In the genomic region with DNA sequence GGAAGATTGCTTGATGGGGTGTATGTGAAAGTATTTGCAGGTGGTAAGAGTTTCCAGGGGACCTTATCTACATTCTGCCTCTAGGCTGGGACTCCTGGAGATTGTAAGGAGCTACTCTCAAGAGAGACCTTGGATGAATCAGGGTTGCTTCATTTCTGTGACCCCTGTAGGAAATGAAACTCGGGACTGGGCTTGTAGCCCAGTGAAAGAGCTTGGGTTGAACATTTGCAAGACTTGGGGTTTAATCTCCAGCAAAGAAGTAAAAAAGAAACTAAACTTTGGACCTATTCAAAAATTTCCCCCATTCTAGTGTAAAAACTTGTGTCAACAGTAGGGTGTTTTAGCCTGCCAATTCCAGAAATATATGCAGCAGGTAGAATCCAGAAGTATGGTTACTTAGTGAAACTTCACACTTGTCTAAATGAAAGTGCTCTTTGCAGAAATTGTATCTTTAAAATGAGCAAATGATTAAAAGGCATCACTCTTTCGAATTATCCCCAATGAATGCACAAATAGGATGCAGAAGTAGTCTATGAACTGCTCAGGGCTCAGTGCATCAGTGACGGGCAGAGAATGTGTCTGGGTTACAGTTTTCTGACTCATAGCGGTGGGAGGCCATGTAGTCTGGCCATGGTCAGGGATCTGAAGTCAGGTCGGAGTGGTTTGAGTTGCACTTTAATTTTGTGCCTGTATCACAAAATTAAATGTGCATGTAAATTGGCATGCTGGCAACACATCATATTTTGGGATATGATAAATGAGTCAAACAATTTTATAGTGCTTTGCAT, we compare ENCODE assay signal across 25 mouse cellular contexts. TPM values are rescaled to one million over a fixed set of nuclear protein-coding genes. Genes with fewer than 3 reads are reported as not detected.
DNase-seq lines count a peak whose midpoint lies in the region; ATAC-seq and TF ChIP-seq lines count a peak whose summit lies in the region.
"Had no signal": no experiment of that assay in that cellular context is flagged by ENCODE, and none has a peak within 500 bp of the region (broad histone marks: within the 10 kb centered on the region; RNA-seq: fewer than 3 reads in every experiment).

No protein-coding gene starts in this region.

- no peak overlapping the region for H3K27ac ChIP-seq in hindbrain, embryonic 14.5 days
- H3K27ac ChIP-seq: embryonic facial prominence, embryonic 15.5 days; heart, embryonic 10.5 days; limb, embryonic 12.5 days; midbrain, embryonic 12.5 days; neural tube, embryonic 13.5 days; stomach, embryonic 15.5 days had no signal

- no peak overlapping the region for H3K4me2 ChIP-seq in hindbrain, embryonic 14.5 days (replicated peaks)
- H3K4me2 ChIP-seq: embryonic facial prominence, embryonic 15.5 days; limb, embryonic 12.5 days; midbrain, embryonic 12.5 days; neural tube, embryonic 13.5 days; stomach, embryonic 15.5 days had no signal

- POLR2A ChIA-PET in Patski (lab: Charles Lee), result no interaction called here

- H3K4me3 ChIP-seq in hindbrain, embryonic 14.5 days (replicated peaks; ENCODE audit: low read length), result no peak overlapping the region
- H3K4me3 ChIP-seq: embryonic facial prominence, embryonic 15.5 days; heart, embryonic 10.5 days; limb, embryonic 12.5 days; midbrain, embryonic 12.5 days; neural tube, embryonic 13.5 days; stomach, embryonic 15.5 days had no signal

- no peaks in the 10 kb centered on the region for H3K9me3 ChIP-seq in hindbrain, embryonic 14.5 days (ENCODE audit: control insufficient read depth, low read length)
- H3K9me3 ChIP-seq: embryonic facial prominence, embryonic 15.5 days; G1E; heart, embryonic 10.5 days; limb, embryonic 12.5 days; midbrain, embryonic 12.5 days; neural tube, embryonic 13.5 days; stomach, embryonic 15.5 days had no signal

- no peak for TF ChIP-seq CTCF in Patski (IDR thresholded peaks at IDR 0.05)

- no peak overlapping the region for H3K9ac ChIP-seq in hindbrain, embryonic 14.5 days
- H3K9ac ChIP-seq: embryonic facial prominence, embryonic 15.5 days; limb, embryonic 12.5 days; midbrain, embryonic 12.5 days; neural tube, embryonic 13.5 days; stomach, embryonic 15.5 days had no signal

- in situ Hi-C loops in Patski (cut with MboI; ENCODE audit: low pct_unique_long_range_greater_than_20kb), result no loop called here

- H3K36me3 ChIP-seq in hindbrain, embryonic 14.5 days (replicated peaks; ENCODE audit: control insufficient read depth, insufficient read depth), result peaks cover 5% of the 10 kb centered on the region; the same call in 1 of the 2 replicates
- H3K36me3 ChIP-seq: embryonic facial prominence, embryonic 15.5 days; stomach, embryonic 15.5 days had no signal

- H3K4me1 ChIP-seq in hindbrain, embryonic 14.5 days (replicated peaks; ENCODE audit: control insufficient read depth, insufficient read depth, low read length), result no peaks in the 10 kb centered on the region
- H3K4me1 ChIP-seq: embryonic facial prominence, embryonic 15.5 days; heart, embryonic 10.5 days; limb, embryonic 12.5 days; midbrain, embryonic 12.5 days; neural tube, embryonic 13.5 days; stomach, embryonic 15.5 days had no signal

- CTCF ChIA-PET in Patski (lab: Charles Lee), result interaction anchor here (1.0 kb wide), 1 partner anchor 9 kb away, joined by 3 read pairs; no protein-coding TSS in a partner anchor

- H3K27me3 ChIP-seq in Patski, result no peaks in the 10 kb centered on the region
- no peaks in the 10 kb centered on the region for H3K27me3 ChIP-seq in hindbrain, embryonic 14.5 days (ENCODE audit: control insufficient read depth, insufficient read depth, low read length)
- H3K27me3 ChIP-seq: embryonic facial prominence, embryonic 15.5 days; limb, embryonic 12.5 days; midbrain, embryonic 12.5 days; neural tube, embryonic 13.5 days; stomach, embryonic 15.5 days had no signal

- WGBS in hindbrain, embryonic 14.5 days, result 85% methylated on average over 5 of the region's 5 CpGs

- peak; percentile 53 for ATAC-seq in Patski
- ATAC-seq in hindbrain, embryonic 14.5 days (ENCODE audit: low FRiP score), result no peak
- ATAC-seq: CD4-positive, CD25-positive, alpha-beta regulatory T cell, adult 4 months; hindbrain, embryonic 16.5 days had no signal

- DNase-seq in kidney, adult 18-20 months, result peak; percentile 65
- DNase-seq in kidney, postnatal 4 days, result no peak
- peak; percentile 27 for DNase-seq in Patski (ENCODE audit: low read depth, low spot score)
- DNase-seq in adrenal gland, postnatal 36 days, result peak; percentile 12 to 15
- peak; percentile 66 to 82 for DNase-seq in kidney, postnatal 36 days
- DNase-seq in spleen, postnatal 36 days (ENCODE audit: low spot score in 2 of 2), result no peak
- no peak for DNase-seq in hindbrain, embryonic 14.5 days (ENCODE audit: low spot score)
- DNase-seq: cerebellum, postnatal 10 days; embryo, embryonic 11 days; gastrocnemius, postnatal 10 days; heart, postnatal 14 days; layer of hippocampus, postnatal 36 days; lung, adult 2 months; lung, postnatal 4 days; spleen, adult 18-20 months; thymus, adult 2 months had no signal

RNA-seq across cellular contexts. Expression of gene Slc30a9, which starts 9.5 kb away (rescaled TPM):
- polyA plus RNA-seq in Patski (2021), result 139 TPM
- 100 to 1,000 TPM; 114 to 142 TPM for total RNA-seq in adrenal gland, postnatal 36 days (2021)
- 183 and 204 TPM in 2 replicates for polyA plus RNA-seq in hindbrain, embryonic 14.5 days (2014; fragmentation: Nextera tagmentation; extraction: Ambion mirVana)

RNA-seq across cellular contexts. Expression of gene Tmem33, which starts 36.9 kb away (rescaled TPM):
- 110 TPM for polyA plus RNA-seq in Patski (2021)
- 100 to 1,000 TPM; 121 to 144 TPM for total RNA-seq in adrenal gland, postnatal 36 days (2021)
- polyA plus RNA-seq in hindbrain, embryonic 14.5 days (2014; fragmentation: Nextera tagmentation; extraction: Ambion mirVana), result 72.6 and 80.7 TPM in 2 replicates

Comparison
In these comparisons a context has a peak if more than half of its experiments do, and no peak if none do; other contexts are left out.
1. DNase-seq: peak in kidney, adult 18-20 months (single experiment), Patski (single experiment), adrenal gland, postnatal 36 days (2 of 2) and kidney, postnatal 36 days (2 of 2); none in kidney, postnatal 4 days (0 of 2), spleen, postnatal 36 days (0 of 2) and hindbrain, embryonic 14.5 days (single experiment).